19 mouse cellular contexts compared by ENCODE assay signal in the genomic region with DNA sequence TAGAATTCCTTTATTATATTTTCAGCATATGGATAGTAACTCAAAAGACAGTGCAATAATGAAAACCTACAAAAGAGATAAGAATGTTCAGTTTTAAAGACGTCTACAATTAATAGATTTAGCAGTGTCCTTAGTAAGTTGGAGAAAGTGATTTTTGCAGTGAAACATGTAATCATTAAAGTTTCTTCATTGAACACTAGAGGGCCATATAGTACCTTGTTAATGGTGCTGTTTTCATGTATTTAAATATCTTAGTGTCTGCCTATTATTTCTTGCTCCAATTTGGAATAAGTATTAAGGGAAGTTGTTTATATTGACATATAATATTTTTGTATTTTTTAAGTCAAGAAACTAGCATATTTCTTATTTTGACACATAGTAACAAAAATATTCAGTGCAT.
DNase-seq lines count a peak whose midpoint lies in the region; ATAC-seq and TF ChIP-seq lines count a peak whose summit lies in the region.
"Had no signal": no experiment of that assay in that cellular context is flagged by ENCODE, and none has a peak within 500 bp of the region (broad histone marks: within the 10 kb centered on the region; RNA-seq: fewer than 3 reads in every experiment).

No protein-coding gene starts in this region.

- no peaks in the 10 kb centered on the region for H3K9me3 ChIP-seq in forebrain, postnatal 0 days (ENCODE audit: low read length)
- no peaks in the 10 kb centered on the region for H3K9me3 ChIP-seq in forebrain, embryonic 12.5 days
- H3K9me3 ChIP-seq: heart, embryonic 15.5 days; hindbrain, embryonic 12.5 days; lung, embryonic 15.5 days had no signal

- peak; percentile 51 for TF ChIP-seq CTCF in forebrain, postnatal 0 days (IDR thresholded peaks at IDR 0.05; ENCODE audit: low read depth)
- TF ChIP-seq CTCF in left cerebral cortex, adult 2 months (IDR thresholded peaks at IDR 0.05), result peak; percentile 59

- intact Hi-C loops in left cerebral cortex, adult 2 months (cut with DNase I), result no loop called here
- intact Hi-C loops in left cerebral cortex, postnatal 10 days (cut with DNase I), result no loop called here

- WGBS in forebrain, postnatal 0 days, result 51% methylated on average over 1 of the region's 1 CpGs
- WGBS in forebrain, embryonic 12.5 days, result 57% methylated on average over 1 of the region's 1 CpGs

- H3K9ac ChIP-seq in forebrain, postnatal 0 days, result no peak overlapping the region
- H3K9ac ChIP-seq in forebrain, embryonic 12.5 days, result no peak overlapping the region
- H3K9ac ChIP-seq: heart, embryonic 15.5 days; hindbrain, embryonic 12.5 days; lung, embryonic 15.5 days had no signal

- no peak for ATAC-seq in forebrain, postnatal 0 days
- ATAC-seq in forebrain, embryonic 12.5 days (ENCODE audit: low FRiP score), result no peak
- no peak for ATAC-seq in megakaryocyte, adult 5-6 weeks (ENCODE audit: poor library complexity, severe bottlenecking)

- H3K4me1 ChIP-seq in forebrain, postnatal 0 days (ENCODE audit: insufficient read depth), result no peaks in the 10 kb centered on the region
- H3K4me1 ChIP-seq in forebrain, embryonic 12.5 days, result peaks cover 3% of the 10 kb centered on the region; the same call in 1 of the 2 replicates
- H3K4me1 ChIP-seq: heart, embryonic 15.5 days had no signal

- no peak overlapping the region for H3K27ac ChIP-seq in forebrain, postnatal 0 days (ENCODE audit: low read depth, low read length)
- no peak overlapping the region for H3K27ac ChIP-seq in forebrain, embryonic 12.5 days
- no peak overlapping the region for H3K27ac ChIP-seq in left cerebral cortex, adult 2 months
- H3K27ac ChIP-seq: heart, embryonic 15.5 days; hindbrain, embryonic 12.5 days; lung, embryonic 15.5 days had no signal

- no peak overlapping the region for H3K4me3 ChIP-seq in forebrain, postnatal 0 days (ENCODE audit: low read depth, low read length)
- no peak overlapping the region for H3K4me3 ChIP-seq in forebrain, embryonic 12.5 days (replicated peaks)
- H3K4me3 ChIP-seq in left cerebral cortex, adult 2 months, result no peak overlapping the region
- H3K4me3 ChIP-seq: heart, embryonic 15.5 days; hindbrain, embryonic 12.5 days; lung, embryonic 15.5 days; myocyte had no signal

- H3K27me3 ChIP-seq in forebrain, postnatal 0 days (ENCODE audit: insufficient read depth, low read length), result no peaks in the 10 kb centered on the region
- H3K27me3 ChIP-seq in forebrain, embryonic 12.5 days, result no peaks in the 10 kb centered on the region
- H3K27me3 ChIP-seq: heart, embryonic 15.5 days; hindbrain, embryonic 12.5 days; lung, embryonic 15.5 days had no signal

- DNase-seq in forebrain, postnatal 0 days, result no peak
- DNase-seq in left cerebral cortex, adult 2 months (ENCODE audit: extremely low spot score in 1 of 2, low spot score in 2 of 2), result no peak
- no peak for DNase-seq in left cerebral cortex, postnatal 10 days (ENCODE audit: extremely low spot score in 1 of 2, low spot score in 2 of 2)
- DNase-seq in retina, embryonic 14.5 days (ENCODE audit: low spot score), result peak; percentile 52
- DNase-seq in retina, postnatal 1 day, result no peak
- DNase-seq: adrenal gland, postnatal 25 days; cerebellum, postnatal 25 days; kidney, adult 2 months; kidney, postnatal 4 days; layer of hippocampus, postnatal 36 days; right cerebral cortex, adult 18-20 months; spleen, adult 18-20 months; thymus, postnatal 25 days had no signal

- H3K36me3 ChIP-seq in forebrain, postnatal 0 days (ENCODE audit: insufficient read depth), result no peaks in the 10 kb centered on the region
- no peaks in the 10 kb centered on the region for H3K36me3 ChIP-seq in forebrain, embryonic 12.5 days (replicated peaks)
- H3K36me3 ChIP-seq: heart, embryonic 15.5 days; hindbrain, embryonic 12.5 days; lung, embryonic 15.5 days had no signal

- no peak overlapping the region for H3K4me2 ChIP-seq in forebrain, postnatal 0 days (ENCODE audit: low read depth)
- H3K4me2 ChIP-seq in forebrain, embryonic 12.5 days, result no peak overlapping the region
- H3K4me2 ChIP-seq: heart, embryonic 15.5 days; hindbrain, embryonic 12.5 days; lung, embryonic 15.5 days had no signal
